Mouse (Mus musculus): ENCODE data around the gene Plxdc1.

- TF ChIP-seq TAL1 (IDR thresholded peaks at IDR 0.05; ENCODE audit: low read length) (no peak), GATA1 (IDR thresholded peaks at IDR 0.05; ENCODE audit: low read length) (no peak)
These were observed 52.7 kb downstream of the Plxdc1 start for GRCm38 (mm10) chr11:97933553-97933952.

Measured in erythroblast, embryonic 14.5 days (primary cell).